Comparison of ENCODE assay signal across 15 mouse cellular contexts in the genomic region with DNA sequence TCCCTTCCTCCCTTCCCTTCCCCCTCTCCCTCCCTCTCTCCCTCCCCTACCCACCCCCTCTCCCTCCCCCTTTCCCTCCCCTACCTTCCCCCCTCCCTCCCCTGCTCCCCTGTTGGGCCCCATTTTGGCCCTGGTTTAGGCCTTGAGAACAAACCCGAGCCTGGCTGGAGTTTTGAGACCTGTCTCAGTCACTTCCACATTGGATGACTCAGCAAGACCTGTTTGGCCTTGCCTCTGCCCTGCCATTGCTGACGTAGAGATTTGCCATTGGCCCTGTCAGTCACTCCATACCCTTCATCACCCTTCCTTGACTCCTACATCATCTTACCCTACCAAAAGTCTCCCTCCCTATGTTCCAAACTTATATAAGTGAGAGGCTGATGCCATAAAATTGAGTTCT.
"Had no signal": no experiment of that assay in that cellular context is flagged by ENCODE, and none has a peak within 500 bp of the region (broad histone marks: within the 10 kb centered on the region; RNA-seq: fewer than 3 reads in every experiment).

No protein-coding gene starts in this region.

- H3K27me3 ChIP-seq: kidney, embryonic 15.5 days; liver, embryonic 13.5 days; lung, embryonic 15.5 days; megakaryocyte, embryonic 14.5 days; midbrain, embryonic 15.5 days; neural tube, embryonic 12.5 days had no signal

- H3K4me3 ChIP-seq: kidney, embryonic 15.5 days; liver, embryonic 13.5 days; lung, embryonic 15.5 days; megakaryocyte, embryonic 14.5 days; midbrain, embryonic 15.5 days; neural tube, embryonic 12.5 days had no signal

- H3K4me1 ChIP-seq: midbrain, embryonic 15.5 days had no signal

- H3K27ac ChIP-seq: kidney, embryonic 15.5 days; liver, embryonic 13.5 days; lung, embryonic 15.5 days; macrophage; midbrain, embryonic 15.5 days; neural tube, embryonic 12.5 days had no signal

- DNase-seq: kidney, postnatal 14 days; left cerebral cortex, postnatal 4 days; liver, embryonic 13.5 days; liver, postnatal 0 days; lung, postnatal 14 days; retina, postnatal 1 day; right cerebral cortex, postnatal 14 days; thymus, postnatal 4 days had no signal

- H3K36me3 ChIP-seq: kidney, embryonic 15.5 days; liver, embryonic 13.5 days; lung, embryonic 15.5 days; midbrain, embryonic 15.5 days; neural tube, embryonic 12.5 days had no signal

- ATAC-seq: liver, postnatal 0 days; midbrain, embryonic 15.5 days had no signal

- H3K9ac ChIP-seq: kidney, embryonic 15.5 days; liver, embryonic 13.5 days; liver, postnatal 0 days; lung, embryonic 15.5 days; midbrain, embryonic 15.5 days; neural tube, embryonic 12.5 days had no signal

- H3K9me3 ChIP-seq: kidney, embryonic 15.5 days; liver, embryonic 13.5 days; lung, embryonic 15.5 days; megakaryocyte, embryonic 14.5 days; midbrain, embryonic 15.5 days; neural tube, embryonic 12.5 days had no signal

- H3K4me2 ChIP-seq: kidney, embryonic 15.5 days; liver, embryonic 13.5 days; lung, embryonic 15.5 days; midbrain, embryonic 11.5 days; midbrain, embryonic 15.5 days; neural tube, embryonic 12.5 days had no signal
